Mouse (Mus musculus): ENCODE results near the gene Tmem235.

GRCm38 (mm10) chr11:117830401-117830800 is 30.2 kb upstream of the Tmem235 start:
- TF ChIP-seq POLR2A (IDR thresholded peaks at IDR 0.05; ENCODE audit: borderline replicate concordance, control insufficient read depth, low read depth, low read length) = no peak
- no peak for TF ChIP-seq CTCF (IDR thresholded peaks at IDR 0.05; ENCODE audit: control insufficient read depth, insufficient read depth, low read length)
